Mouse (Mus musculus): Measurements from ENCODE around the gene Cacna1d.

DNA sequence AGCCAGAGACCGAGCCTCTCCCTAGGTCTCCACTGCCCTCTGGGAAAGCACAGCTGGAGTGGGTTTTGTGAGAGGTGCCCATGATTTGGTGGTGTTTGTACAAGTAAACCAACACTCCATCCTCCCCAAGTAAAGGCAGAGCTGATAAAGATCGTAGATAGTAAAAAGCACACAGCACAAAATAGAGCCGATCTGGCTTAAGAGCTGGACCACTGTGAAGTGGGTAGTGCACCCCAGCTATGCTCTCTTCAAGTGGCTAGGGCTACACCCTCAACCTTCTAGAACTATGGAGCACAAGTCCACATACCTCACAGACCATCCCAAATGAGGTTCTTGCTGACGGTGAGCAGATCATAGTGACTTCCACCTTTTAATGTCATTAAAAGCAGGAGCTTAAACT is 451.8 kb downstream of the Cacna1d start:
- TF ChIP-seq CTCF (IDR thresholded peaks at IDR 0.05; ENCODE audit: low read depth, low read length) (no peak), TAL1 (conservative IDR thresholded peaks at IDR 0.05; ENCODE audit: low read depth, low read length) (no peak), GATA1 (IDR thresholded peaks at IDR 0.05; ENCODE audit: borderline replicate concordance, low read length) (no peak), POLR2AphosphoS5 (IDR thresholded peaks at IDR 0.05; ENCODE audit: insufficient replicate concordance, low read depth, low read length) (no peak), GATA2 (IDR thresholded peaks at IDR 0.05; ENCODE audit: borderline replicate concordance, low read depth, low read length) (no peak)

Data from G1E (cell line).